Mouse (Mus musculus) macrophage (primary cell): ENCODE measurements around the gene Gm42517. TPM values are rescaled to one million over a fixed set of nuclear protein-coding genes. Genes with fewer than 3 reads are reported as not detected.

Source experiments
- H3K27ac ChIP-seq: fragments of 350-480 bp; formaldehyde crosslinking; 2 replicates; pipeline ENCODE4 v1.9.0; 2021
- H3K36me3 ChIP-seq: fragments of 350-480 bp; formaldehyde crosslinking; 2 replicates; pipeline ENCODE4 v1.9.0; 2021; ENCODE audit errors: inconsistent target
- H3K4me3 ChIP-seq: fragments of 350-480 bp; formaldehyde crosslinking; 2 replicates; pipeline ENCODE4 v1.9.0; 2021; ENCODE audit errors: inconsistent target
- H3K79me2 ChIP-seq: fragments of 350-480 bp; formaldehyde crosslinking; 2 replicates; pipeline ENCODE4 v1.9.0; 2021; ENCODE audit errors: inconsistent target
- WGBS: methylation state at CpG from one replicate; pipeline ENCODE4 v1.1.7; 2026; ENCODE audit warnings: inconsistent platforms; ENCODE audit not compliant: missing documents; 5-methylcytosine and 5-hydroxymethylcytosine counted together
- polyA plus RNA-seq: library from polyadenylated mRNA; stranded (reverse); fragments of 250-400 nt; gene quantifications from 3 replicates; pipeline ENCODE4 v1.2.4, GENCODE M21; 2018; ENCODE audit warnings: inconsistent platforms

Gm42517 gene
- polyA plus RNA-seq, 1 experiment from 2014 or later = 5.7 TPM

- Histone ChIP-seq H3K4me3 (peak overlapping the region; percentile 18; the same call in 1 of the 2 replicates), H3K79me2 (no peaks in the 10 kb centered on the region), H3K27ac (no peak overlapping the region), H3K36me3 (no peaks in the 10 kb centered on the region)
- WGBS = 1% methylated on average over 61 of the region's 100 CpGs
Measured at GRCm38 (mm10) chr5:108366984-108367841, 509 bp downstream of the Gm42517 start.

- Histone ChIP-seq H3K36me3 (no peaks in the 10 kb centered on the region), H3K27ac (no peak overlapping the region), H3K79me2 (no peaks in the 10 kb centered on the region), H3K4me3 (peak overlapping the region; percentile 18; the same call in 1 of the 2 replicates)
- WGBS = 12% methylated on average over 60 of the region's 60 CpGs
Measured at GRCm38 (mm10) chr5:108366328-108366983, 1.3 kb downstream of the Gm42517 start.

GRCm38 (mm10) chr5:108362330-108362729 lies 5.4 kb downstream of the Gm42517 start:
- H3K27ac ChIP-seq = no peak overlapping the region
- WGBS = 60% methylated on average over 3 of the region's 3 CpGs
- H3K36me3 ChIP-seq = no peaks in the 10 kb centered on the region
- no peaks in the 10 kb centered on the region for H3K79me2 ChIP-seq
- H3K4me3 ChIP-seq = no peak overlapping the region

- WGBS = 28% methylated on average over 4 of the region's 4 CpGs
- no peak overlapping the region for H3K27ac ChIP-seq
- H3K36me3 ChIP-seq = no peaks in the 10 kb centered on the region
- H3K4me3 ChIP-seq = no peak overlapping the region
- no peaks in the 10 kb centered on the region for H3K79me2 ChIP-seq
Measured at GRCm38 (mm10) chr5:108360211-108360610, 7.5 kb downstream of the Gm42517 start.

GRCm38 (mm10) chr5:108359491-108359890 lies 8.2 kb downstream of the Gm42517 start:
- WGBS = 97% methylated on average over 9 of the region's 9 CpGs
- Histone ChIP-seq H3K27ac (no peak overlapping the region), H3K36me3 (no peaks in the 10 kb centered on the region), H3K4me3 (no peak overlapping the region), H3K79me2 (no peaks in the 10 kb centered on the region)

GRCm38 (mm10) chr5:108357862-108358261 lies 9.9 kb downstream of the Gm42517 start:
- no peaks in the 10 kb centered on the region for H3K79me2 ChIP-seq
- no peaks in the 10 kb centered on the region for H3K36me3 ChIP-seq
- no peak overlapping the region for H3K4me3 ChIP-seq
- WGBS = 13% methylated on average over 1 of the region's 1 CpGs
- no peak overlapping the region for H3K27ac ChIP-seq

- H3K36me3 ChIP-seq = no peaks in the 10 kb centered on the region
- H3K27ac ChIP-seq = no peak overlapping the region
- 92% methylated on average over 2 of the region's 2 CpGs for WGBS
- no peak overlapping the region for H3K4me3 ChIP-seq
- H3K79me2 ChIP-seq = no peaks in the 10 kb centered on the region
Measured at GRCm38 (mm10) chr5:108354056-108354455, 13.7 kb downstream of the Gm42517 start.

- Histone ChIP-seq H3K27ac (no peak overlapping the region), H3K36me3 (peaks cover 10% of the 10 kb centered on the region; the same call in 1 of the 2 replicates), H3K4me3 (no peak overlapping the region), H3K79me2 (no peaks in the 10 kb centered on the region)
- 85% methylated on average over 8 of the region's 9 CpGs for WGBS
Measured at GRCm38 (mm10) chr5:108349511-108350148, 18.1 kb downstream of the Gm42517 start.

- Histone ChIP-seq H3K4me3 (no peak overlapping the region), H3K79me2 (no peaks in the 10 kb centered on the region), H3K36me3 (peaks cover 25% of the 10 kb centered on the region; the same call in 1 of the 2 replicates), H3K27ac (no peak overlapping the region)
- WGBS = 76% methylated on average over 6 of the region's 6 CpGs
Measured at GRCm38 (mm10) chr5:108347843-108348242, 19.9 kb downstream of the Gm42517 start.

- Histone ChIP-seq H3K79me2 (no peaks in the 10 kb centered on the region), H3K27ac (no peak overlapping the region), H3K36me3 (peaks cover 25% of the 10 kb centered on the region; the same call in 1 of the 2 replicates), H3K4me3 (no peak overlapping the region)
- WGBS = 74% methylated on average over 10 of the region's 10 CpGs
Measured at GRCm38 (mm10) chr5:108345313-108346071, 22.2 kb downstream of the Gm42517 start.

- peaks cover 31% of the 10 kb centered on the region; the same call in 1 of the 2 replicates for H3K36me3 ChIP-seq
- H3K27ac ChIP-seq = no peak overlapping the region
- no peak overlapping the region for H3K4me3 ChIP-seq
- WGBS = 93% methylated on average over 4 of the region's 4 CpGs
- H3K79me2 ChIP-seq = no peaks in the 10 kb centered on the region
Measured at GRCm38 (mm10) chr5:108343680-108344170, 24.0 kb downstream of the Gm42517 start.

- peaks cover 22% of the 10 kb centered on the region for H3K36me3 ChIP-seq
- H3K27ac ChIP-seq = no peak overlapping the region
Measured at GRCm38 (mm10) chr5:108338049-108338448, 29.7 kb downstream of the Gm42517 start.

GRCm38 (mm10) chr5:108337385-108337784 lies 30.3 kb downstream of the Gm42517 start:
- no peaks in the 10 kb centered on the region for H3K79me2 ChIP-seq
- peaks cover 28% of the 10 kb centered on the region for H3K36me3 ChIP-seq
- no peak overlapping the region for H3K4me3 ChIP-seq
- no peak overlapping the region for H3K27ac ChIP-seq
- 93% methylated on average over 4 of the region's 4 CpGs for WGBS

More at GRCm38 (mm10) chr5:108338049-108338448, 29.7 kb downstream of the Gm42517 start:
- Histone ChIP-seq H3K79me2 (no peaks in the 10 kb centered on the region), H3K4me3 (no peak overlapping the region)
- WGBS = 92% methylated on average over 3 of the region's 3 CpGs

GRCm38 (mm10) chr5:108331051-108331450 lies 36.7 kb downstream of the Gm42517 start:
- H3K27ac ChIP-seq = no peak overlapping the region
- H3K79me2 ChIP-seq = no peaks in the 10 kb centered on the region
- 100% methylated on average over 1 of the region's 1 CpGs for whole genome bisulfite sequencing
- peaks cover 42% of the 10 kb centered on the region for H3K36me3 ChIP-seq
- no peak overlapping the region for H3K4me3 ChIP-seq
